In the genomic region with DNA sequence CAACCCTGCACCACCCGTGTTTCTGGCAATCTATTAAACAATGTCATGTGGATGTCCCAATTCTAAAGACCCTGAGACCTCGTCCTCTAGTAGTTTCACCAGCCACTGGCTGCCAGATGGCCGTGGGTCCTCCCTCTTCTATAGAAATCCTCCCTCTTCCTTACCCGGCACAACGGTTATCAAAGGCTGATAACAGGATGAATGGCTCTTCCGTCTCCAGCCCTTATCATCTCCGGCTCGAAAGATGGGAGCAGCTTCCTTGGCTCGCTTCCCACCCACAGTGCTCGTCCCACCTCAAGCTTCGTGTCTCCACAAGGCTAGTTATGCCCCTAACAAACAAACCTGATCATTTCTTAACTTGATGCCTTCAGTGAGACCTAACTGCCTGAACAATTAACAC, we compare ENCODE assay signal across 24 mouse cellular contexts.
"Had no signal": no experiment of that assay in that cellular context is flagged by ENCODE, and none has a peak within 500 bp of the region (broad histone marks: within the 10 kb centered on the region; RNA-seq: fewer than 3 reads in every experiment).

No protein-coding gene starts in this region.

- DNase-seq: forebrain, postnatal 0 days; gastrocnemius, postnatal 14 days; gastrocnemius, postnatal 36 days; heart, adult 11 months; heart, postnatal 14 days; heart, postnatal 36 days; kidney, adult 11 months; kidney, adult 2 months; kidney, adult 9 months; kidney, postnatal 14 days; kidney, postnatal 36 days; layer of hippocampus, adult 9-11 months; left cerebral cortex, postnatal 4 days had no signal

- H3K27ac ChIP-seq: heart, embryonic 15.5 days; hindbrain, embryonic 13.5 days; hindbrain, embryonic 15.5 days; hindbrain, postnatal 0 days; kidney, embryonic 15.5 days; kidney, postnatal 0 days; limb, embryonic 13.5 days; limb, embryonic 15.5 days; liver, embryonic 12.5 days; liver, embryonic 14.5 days had no signal

- H3K4me3 ChIP-seq: heart, embryonic 15.5 days; hindbrain, embryonic 13.5 days; hindbrain, embryonic 15.5 days; kidney, embryonic 15.5 days; limb, embryonic 13.5 days; limb, embryonic 15.5 days; liver, embryonic 12.5 days had no signal

- H3K9ac ChIP-seq: forebrain, postnatal 0 days; heart, embryonic 15.5 days; hindbrain, embryonic 13.5 days; hindbrain, embryonic 15.5 days; kidney, embryonic 15.5 days; limb, embryonic 13.5 days; limb, embryonic 15.5 days; liver, embryonic 12.5 days; liver, embryonic 14.5 days had no signal

- H3K9me3 ChIP-seq: heart, embryonic 15.5 days; hindbrain, embryonic 13.5 days; hindbrain, embryonic 15.5 days; kidney, embryonic 15.5 days; limb, embryonic 13.5 days; limb, embryonic 15.5 days; liver, embryonic 12.5 days had no signal

- H3K4me1 ChIP-seq: limb, embryonic 13.5 days had no signal

- H3K27me3 ChIP-seq: heart, embryonic 15.5 days; hindbrain, embryonic 13.5 days; hindbrain, embryonic 15.5 days; kidney, embryonic 15.5 days; limb, embryonic 13.5 days; limb, embryonic 15.5 days; liver, embryonic 12.5 days had no signal

- H3K4me2 ChIP-seq: heart, embryonic 15.5 days; hindbrain, embryonic 13.5 days; hindbrain, embryonic 15.5 days; kidney, embryonic 15.5 days; limb, embryonic 13.5 days; limb, embryonic 15.5 days; liver, embryonic 12.5 days had no signal

- ATAC-seq: forebrain, postnatal 0 days; hindbrain, postnatal 0 days; intestine, embryonic 16.5 days; liver, embryonic 12.5 days had no signal
